Mouse (Mus musculus) CH12.LX (cell line): ENCODE data around the gene Polr2i.

Experiments used
- CTCF ChIP-seq, 2 experiments: IDR thresholded peaks in 1 of 2; conservative IDR thresholded peaks in 1 of 2; 2 replicates each; pipeline ENCODE4 v1.5.1; 2011 to 2012; ENCODE audit warnings: low read depth in 2 of 2, low read length in 2 of 2, improper control_type of control experiment in 1 of 2, inconsistent platforms in 1 of 2, mild to moderate bottlenecking in 1 of 2, moderate library complexity in 1 of 2
- MAX ChIP-seq: IDR thresholded peaks from 2 replicates; pipeline ENCODE4 v1.6.1; 2011; ENCODE audit warnings: low read length, improper control_type of control experiment
- NELFE ChIP-seq: IDR thresholded peaks from 2 replicates; pipeline ENCODE4 v1.6.1; 2011; ENCODE audit warnings: low read depth, low read length, improper control_type of control experiment
- POLR2A ChIP-seq: IDR thresholded peaks from 2 replicates; pipeline ENCODE4 v1.6.1; 2011; ENCODE audit warnings: low read depth, mild to moderate bottlenecking, improper control_type of control experiment, low read length
- POLR2AphosphoS2 ChIP-seq: IDR thresholded peaks from 2 replicates; pipeline ENCODE4 v1.6.1; 2011; ENCODE audit warnings: low read depth, low read length, improper control_type of control experiment
- SMC3 ChIP-seq: IDR thresholded peaks from 2 replicates; pipeline ENCODE4 v1.6.1; 2011; ENCODE audit warnings: low read depth, low read length, improper control_type of control experiment
- TBP ChIP-seq: conservative IDR thresholded peaks from 2 replicates; pipeline ENCODE4 v1.6.1; 2011; ENCODE audit warnings: low read depth, low read length, improper control_type of control experiment
- UBTF ChIP-seq: IDR thresholded peaks from 2 replicates; pipeline ENCODE4 v1.6.1; 2012; ENCODE audit warnings: low read depth, mild to moderate bottlenecking, inconsistent platforms, low read length, improper control_type of control experiment, moderate library complexity
- ZC3H11A ChIP-seq: IDR thresholded peaks from 2 replicates; pipeline ENCODE4 v1.6.1; 2012; ENCODE audit warnings: low read depth, mild to moderate bottlenecking, inconsistent platforms, low read length, improper control_type of control experiment

DNA sequence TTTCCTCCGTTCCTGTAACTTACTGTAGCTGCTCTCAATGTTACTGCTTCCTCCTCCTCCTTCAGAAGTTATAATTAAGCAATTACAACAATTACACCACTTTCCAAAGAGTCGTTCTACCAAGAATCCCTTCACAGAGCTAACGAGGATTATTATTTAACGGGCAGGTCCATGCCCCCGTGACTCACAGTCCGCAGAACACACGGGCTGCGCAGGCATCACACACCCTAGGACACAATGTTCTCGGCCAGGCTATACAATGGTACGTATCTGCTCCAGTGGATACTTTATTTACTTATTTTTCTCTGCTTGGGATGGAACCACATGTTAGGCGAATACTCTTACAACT is 11.8 kb upstream of the Polr2i start:
- TF ChIP-seq CTCF (conservative IDR thresholded peaks at IDR 0.05 in 1 of 2, IDR thresholded peaks at IDR 0.05 in 1 of 2; ENCODE audit: low read depth in 2 of 2, low read length in 2 of 2): no peak
- TF ChIP-seq POLR2AphosphoS2: no peak
- TF ChIP-seq POLR2A: no peak
- no peak for TF ChIP-seq TBP
- no peak for TF ChIP-seq ZC3H11A
- no peak for TF ChIP-seq SMC3
- TF ChIP-seq NELFE: no peak
- TF ChIP-seq UBTF: no peak
- no peak for TF ChIP-seq MAX
